Mouse (Mus musculus): Measurements from ENCODE around the gene Zfp462. TPM values are rescaled to one million over a fixed set of nuclear protein-coding genes. Genes with fewer than 3 reads are reported as not detected.

The Zfp462 gene
- polyA plus RNA-seq, 3 experiments from 2014 or later: 0.07 TPM; not detected in 2

GRCm38 (mm10) chr4:55049938-55050610 lies 105.2 kb downstream of the Zfp462 start:
- no peak for ATAC-seq

- ATAC-seq: no peak
These were observed 106.5 kb downstream of the Zfp462 start for GRCm38 (mm10) chr4:55051345-55051744.

GRCm38 (mm10) chr4:55052686-55053085 lies 107.8 kb downstream of the Zfp462 start:
- no peak for ATAC-seq

- no peak for ATAC-seq
These were observed 113.0 kb downstream of the Zfp462 start for GRCm38 (mm10) chr4:55057666-55058455.

- ATAC-seq: no peak
These were observed 114.1 kb downstream of the Zfp462 start for GRCm38 (mm10) chr4:55058901-55059300.

GRCm38 (mm10) chr4:55066341-55067170 lies 121.7 kb downstream of the Zfp462 start:
- ATAC-seq: no peak

GRCm38 (mm10) chr4:55071535-55071934 lies 126.7 kb downstream of the Zfp462 start:
- no peak for ATAC-seq

GRCm38 (mm10) chr4:55077133-55077889 lies 132.5 kb downstream of the Zfp462 start:
- no peak for ATAC-seq

- ATAC-seq: no peak
These were observed 133.3 kb downstream of the Zfp462 start for GRCm38 (mm10) chr4:55077902-55078716.

GRCm38 (mm10) chr4:55079056-55079455 lies 134.2 kb downstream of the Zfp462 start:
- no peak for ATAC-seq

- ATAC-seq: no peak
These were observed 139.3 kb downstream of the Zfp462 start for GRCm38 (mm10) chr4:55084080-55084688.

GRCm38 (mm10) chr4:55088153-55088552 lies 143.3 kb downstream of the Zfp462 start:
- no peak for ATAC-seq

- ATAC-seq: no peak
These were observed 144.1 kb downstream of the Zfp462 start for GRCm38 (mm10) chr4:55088922-55089321.

- ATAC-seq: no peak
These were observed 152.3 kb downstream of the Zfp462 start for GRCm38 (mm10) chr4:55097157-55097556.

- no peak for ATAC-seq
These were observed 153.5 kb downstream of the Zfp462 start for GRCm38 (mm10) chr4:55098366-55098765.

GRCm38 (mm10) chr4:55100851-55101250 lies 156.0 kb downstream of the Zfp462 start:
- no peak for ATAC-seq

- no peak for ATAC-seq
These were observed 156.8 kb downstream of the Zfp462 start for GRCm38 (mm10) chr4:55101601-55102000.

GRCm38 (mm10) chr4:55102382-55102781 lies 157.5 kb downstream of the Zfp462 start:
- ATAC-seq: no peak

- no peak for ATAC-seq
These were observed 158.7 kb downstream of the Zfp462 start for GRCm38 (mm10) chr4:55103575-55103974.

- ATAC-seq: no peak
These were observed 173.1 kb downstream of the Zfp462 start for GRCm38 (mm10) chr4:55117839-55118487.
